Mouse (Mus musculus) liver, embryonic 14.5 days (tissue): ENCODE results near the gene Nudt5.

ENCODE experiments used
- CTCF ChIP-seq: IDR thresholded peaks from 2 replicates; pipeline ENCODE4 v1.5.1; 2016; ENCODE audit warnings: antibody characterized with exemption, low read depth, control low read depth
- EP300 ChIP-seq: IDR thresholded peaks from 2 replicates; pipeline ENCODE4 v1.6.1; 2016; ENCODE audit warnings: antibody characterized with exemption, low read depth

- TF ChIP-seq CTCF (no peak), EP300 (no peak)
These were observed 23.6 kb upstream of the Nudt5 start for GRCm38 (mm10) chr2:5821264-5821663.
